Mouse (Mus musculus) adrenal gland, postnatal 4 days (tissue): ENCODE measurements around the gene Crtac1. TPM values are rescaled to one million over a fixed set of nuclear protein-coding genes. Genes with fewer than 3 reads are reported as not detected.

Experiments
- DNase-seq, 2 experiments: peaks; one replicate each; pipeline ENCODE4 v3.0.0; 2021 to 2022; ENCODE audit warnings: low spot score in 2 of 2, mixed read lengths in 2 of 2
- microRNA-seq: library from miRNA; unstranded; fragments of <30 nt; microRNA quantifications from one replicate; pipeline ENCODE4 v1.2.0, GENCODE M21; 2021
- total RNA-seq, 2 experiments: library from RNA; stranded (reverse); gene quantifications; 2 replicates each; pipeline ENCODE4 v1.2.3; 2021

The Crtac1 gene
- total RNA-seq, 2 experiments from 2014 or later = 2.6 to 3.9 TPM

DNA sequence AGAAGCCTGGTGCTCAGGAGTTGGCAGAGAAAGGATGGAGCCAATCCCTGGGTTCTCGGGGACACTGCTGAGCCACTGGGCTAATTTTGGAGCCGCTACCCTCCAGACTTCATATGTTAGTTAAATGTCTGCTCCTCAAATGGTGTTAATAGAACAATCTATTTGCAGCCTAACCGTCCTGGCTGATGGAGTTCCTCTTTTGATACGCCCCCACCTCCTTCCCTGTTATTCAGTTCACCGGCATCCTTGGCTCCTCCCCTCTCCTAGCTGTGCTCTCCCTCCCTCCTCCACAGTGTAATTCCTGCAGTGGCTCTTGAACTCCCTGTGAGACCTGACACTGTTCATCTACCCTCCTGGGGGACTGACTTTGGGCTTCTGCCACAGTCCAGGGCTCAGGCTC, 185.0 kb downstream of the Crtac1 start:
- DNase-seq = no peak

GRCm38 (mm10) chr19:42243401-42243800, 188.2 kb downstream of the Crtac1 start:
- DNase-seq = no peak

- no peak for DNase-seq
These were observed 190.7 kb downstream of the Crtac1 start for GRCm38 (mm10) chr19:42240881-42241280.

DNA sequence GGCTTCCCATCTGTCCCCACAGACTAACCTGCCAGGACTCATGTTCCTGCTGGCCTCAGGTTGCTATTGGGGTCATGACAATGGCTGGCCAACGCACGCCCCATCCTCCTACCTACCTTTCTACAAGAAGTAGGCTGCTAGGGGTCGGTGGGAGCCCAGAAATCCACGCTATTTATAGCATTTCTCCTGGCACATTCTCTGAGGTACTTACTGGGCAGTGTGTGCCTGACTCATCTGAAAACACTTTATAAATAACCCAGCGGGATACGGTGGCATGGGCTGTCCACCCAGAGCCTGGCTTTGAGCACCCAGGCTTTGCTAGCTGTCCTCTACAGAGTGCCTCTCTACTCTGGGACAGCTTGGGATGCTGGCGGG, 193.3 kb downstream of the Crtac1 start:
- DNase-seq = no peak

DNA sequence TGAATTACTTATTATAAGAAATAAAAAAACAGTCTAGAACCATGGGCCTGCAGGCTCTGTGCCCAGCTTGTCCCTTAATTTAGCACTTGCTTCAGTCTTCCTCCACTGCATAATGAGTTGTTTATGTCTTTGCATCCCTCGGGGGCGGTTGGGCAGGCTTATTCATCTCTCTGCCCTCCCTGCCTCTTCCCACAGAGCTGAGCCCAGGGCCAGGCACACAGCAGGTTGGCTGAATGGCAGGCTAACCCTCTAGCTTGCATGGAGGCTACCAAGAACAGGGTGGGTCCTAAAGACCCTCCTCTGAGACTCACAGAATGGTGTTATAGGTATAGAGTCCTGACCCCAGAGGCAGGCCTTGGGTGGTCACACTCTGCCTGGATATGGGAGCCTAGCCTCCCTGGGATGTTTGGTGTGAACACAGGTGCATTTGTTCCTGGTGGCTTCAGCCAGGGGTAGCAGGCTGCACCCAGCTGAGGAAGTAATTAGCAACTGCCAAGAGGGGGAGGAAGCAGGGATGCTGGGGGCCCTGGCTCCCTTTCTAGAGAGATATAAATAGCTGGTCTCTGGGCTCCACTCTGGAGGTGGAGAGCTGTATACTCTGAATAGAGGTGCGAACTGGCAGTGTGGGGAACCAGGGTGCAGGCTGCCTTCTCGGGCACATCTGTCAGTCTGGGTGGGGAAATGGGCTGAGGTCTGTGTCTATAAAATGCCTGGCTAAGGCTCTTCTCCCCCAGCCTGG, 193.8 kb downstream of the Crtac1 start:
- DNase-seq = no peak

Small RNA genes within 50 kb of the gene (microRNA-seq; reads per million reads assigned to microRNA genes)
- gene Gm26339 (not detected), gene Mir3085 (not detected)

Other genes with a start within 250 kb of the Crtac1 start
- gene Sfrp5, start 229.5 kb downstream of the Crtac1 start, total RNA-seq = 1 to 10 TPM; 6.2 to 6.9 TPM
- gene Golga7b, start 184.2 kb downstream of the Crtac1 start, total RNA-seq = 1 to 10 TPM; 2.3 to 3.4 TPM
- 10 to 100 TPM; 26.6 to 26.9 TPM for gene R3hcc1l, start 87.0 kb upstream of the Crtac1 start, total RNA-seq
- gene Loxl4, start 181.0 kb upstream of the Crtac1 start, total RNA-seq = 1 to 10 TPM; 2.3 TPM